Mouse (Mus musculus): ENCODE measurements around the gene Cstf3.
"Not testable (repeated sequence)": the region's sequence is repeated elsewhere in the genome, so short reads cannot be mapped to it uniquely, and the experiment has no call there.

Cstf3 gene

DNA sequence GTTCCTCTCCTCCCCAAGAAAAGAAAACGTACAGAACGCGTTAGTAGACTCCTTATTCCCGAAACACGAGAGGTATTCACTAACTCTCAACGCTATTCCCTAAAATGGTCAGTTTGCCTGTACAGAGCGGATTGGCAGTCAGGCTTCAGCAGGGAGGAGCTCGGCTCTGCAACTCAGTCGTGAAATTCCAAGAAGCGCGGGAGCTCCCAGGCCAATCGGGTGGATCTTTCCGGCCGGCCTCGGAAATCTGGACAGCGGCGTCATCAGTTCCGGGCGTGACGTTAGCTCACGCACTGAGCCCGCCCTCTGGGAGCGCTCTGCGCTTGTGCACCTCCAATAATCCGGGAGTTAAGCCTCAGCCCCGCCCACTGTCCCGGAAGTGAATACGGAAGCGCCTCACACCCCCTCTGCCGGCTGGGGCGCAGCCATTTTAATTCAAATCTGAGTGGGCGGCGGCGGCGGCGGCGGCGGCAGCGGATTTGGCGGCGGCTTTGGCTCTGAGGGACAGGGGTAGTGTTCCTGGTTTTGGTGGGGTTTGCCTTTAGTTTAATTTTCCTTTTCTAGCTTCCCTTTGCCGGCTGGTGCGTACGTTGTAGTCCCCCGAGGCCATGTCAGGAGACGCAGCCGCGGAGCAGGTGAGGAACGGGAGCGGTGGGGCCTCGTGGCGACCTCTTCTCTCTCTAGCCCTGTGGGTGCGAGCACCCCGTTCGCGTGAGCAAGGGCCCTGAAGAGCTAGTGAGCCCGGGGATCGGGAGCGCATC is at the start of gene Cstf3:
TSS of gene Cstf3 (plus strand) at position 456 of the 761 bp plus-strand sequence.
- peak; percentile 81 for DNase-seq (ENCODE audit: extremely low read depth, low read depth, low spot score)

DNA sequence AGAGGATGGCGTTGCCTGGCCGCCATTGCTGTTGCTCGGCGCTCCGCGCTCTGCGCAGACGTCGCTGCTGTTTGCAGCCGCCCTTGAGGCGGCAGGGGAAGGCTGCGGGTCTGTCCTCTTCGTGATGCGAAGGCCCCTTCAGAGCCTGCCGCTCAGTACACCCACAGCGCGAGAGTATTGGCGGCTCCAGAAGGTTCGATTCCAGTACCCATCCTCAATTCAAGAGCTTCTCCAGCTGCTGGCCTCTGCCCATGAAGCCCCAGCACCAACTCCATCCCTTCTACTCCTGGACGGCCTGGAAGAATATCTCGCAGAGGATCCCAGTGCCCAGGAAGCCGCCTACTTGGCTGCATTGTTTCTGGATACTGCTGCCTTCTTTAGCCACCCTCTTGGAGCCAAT is 33.6 kb upstream of the Cstf3 start:
- not testable (repeated sequence) for DNase-seq (ENCODE audit: extremely low read depth, low read depth, low spot score)

DNA sequence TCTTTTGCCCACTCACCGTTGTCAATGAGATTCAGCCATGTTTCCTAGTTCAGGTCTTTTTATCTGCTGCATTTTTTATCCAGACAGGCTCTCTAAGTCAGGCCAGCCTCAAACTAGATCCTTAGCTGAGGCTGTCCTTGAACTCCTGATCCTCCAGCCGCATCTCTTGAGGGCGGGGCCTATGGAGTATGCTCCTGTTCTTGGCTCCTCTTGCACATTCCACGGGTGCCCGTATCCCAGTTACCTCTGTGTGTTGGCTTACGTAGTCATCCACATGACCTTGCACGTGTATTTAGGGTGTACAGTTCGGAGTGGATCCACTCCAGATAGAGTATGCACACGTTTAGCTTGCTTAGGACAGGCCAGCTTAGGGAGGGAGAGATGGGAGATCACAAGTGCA is 32.6 kb upstream of the Cstf3 start:
- DNase-seq (ENCODE audit: extremely low read depth, low read depth, low spot score): no peak

DNA sequence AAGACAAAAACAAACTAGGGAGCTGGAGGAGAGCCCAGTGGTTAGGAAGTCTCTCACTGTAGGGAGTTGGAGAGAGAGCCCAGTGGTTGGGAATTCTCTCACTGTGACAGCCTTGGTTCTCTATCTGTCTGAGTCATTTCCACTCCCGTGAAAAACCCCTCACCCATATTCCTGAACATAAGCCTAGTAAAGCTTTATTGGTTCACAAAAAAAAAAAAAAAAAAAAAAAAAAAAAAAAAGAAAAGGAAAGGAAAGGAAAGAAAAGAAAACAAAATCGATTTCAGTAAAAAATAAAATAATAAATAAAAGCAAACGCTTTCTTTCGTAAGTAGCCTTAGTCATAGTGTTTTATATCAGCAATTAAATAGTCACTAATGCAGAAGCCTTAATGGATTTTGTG is 32.0 kb upstream of the Cstf3 start:
- no peak for DNase-seq (ENCODE audit: extremely low read depth, low read depth, low spot score)

DNA sequence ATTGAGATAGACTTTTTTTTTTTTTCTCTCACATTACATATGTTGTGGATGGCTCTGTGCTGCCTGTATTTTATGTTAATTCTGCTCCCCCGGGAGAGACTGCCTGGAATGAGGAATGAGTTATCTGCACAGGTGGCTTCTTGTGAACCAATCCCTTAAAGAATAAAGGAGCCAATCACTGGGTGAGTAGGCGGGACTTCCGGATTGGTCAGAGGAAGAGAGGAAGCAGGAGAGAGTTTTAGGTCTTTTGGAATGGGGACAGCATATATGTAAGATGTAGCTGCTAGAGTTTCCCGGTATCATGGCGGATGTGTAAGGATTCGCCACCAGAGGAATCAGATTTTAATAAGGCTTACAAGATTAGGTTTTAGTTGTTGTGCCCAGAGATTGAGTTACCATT is 31.4 kb upstream of the Cstf3 start:
- no peak for DNase-seq (ENCODE audit: extremely low read depth, low read depth, low spot score)

DNA sequence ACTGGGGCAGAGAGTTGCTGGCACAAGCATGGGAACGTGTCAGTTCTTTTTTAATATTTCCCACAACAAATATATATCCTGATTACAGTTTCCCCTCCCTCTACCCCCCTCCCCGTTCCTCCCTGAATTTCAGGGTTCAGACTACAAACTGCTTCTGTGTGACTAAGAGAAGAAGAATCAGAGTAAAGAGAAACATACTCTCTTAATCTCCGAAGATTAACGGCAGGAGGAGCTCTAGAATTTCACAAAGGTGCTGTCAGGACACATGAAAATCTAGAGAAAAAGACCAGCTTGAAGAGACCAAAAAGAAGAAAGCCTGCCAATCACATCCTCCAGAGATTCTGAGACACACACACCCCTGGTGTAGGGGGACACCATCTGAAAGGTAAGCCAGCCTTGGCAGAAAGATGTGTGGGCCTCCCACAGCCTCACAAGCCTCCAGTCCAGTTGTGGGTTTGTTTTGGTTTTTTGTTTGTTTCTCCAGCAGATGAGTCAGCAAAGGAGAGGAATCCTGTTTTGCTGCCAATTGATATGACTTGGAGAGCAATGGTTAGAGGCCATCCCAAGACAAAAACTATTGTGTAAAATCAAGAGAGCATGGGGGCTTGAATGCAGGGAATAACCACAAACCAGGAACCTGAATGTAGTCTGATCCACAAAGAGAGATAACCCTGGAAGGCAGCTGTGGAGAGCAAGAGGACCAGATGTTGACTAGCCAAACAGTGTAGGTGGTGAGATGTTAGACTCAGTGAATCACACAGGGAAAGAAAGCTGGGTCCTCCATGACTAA is 30.5 kb upstream of the Cstf3 start:
- no peak for DNase-seq (ENCODE audit: extremely low read depth, low read depth, low spot score)

DNA sequence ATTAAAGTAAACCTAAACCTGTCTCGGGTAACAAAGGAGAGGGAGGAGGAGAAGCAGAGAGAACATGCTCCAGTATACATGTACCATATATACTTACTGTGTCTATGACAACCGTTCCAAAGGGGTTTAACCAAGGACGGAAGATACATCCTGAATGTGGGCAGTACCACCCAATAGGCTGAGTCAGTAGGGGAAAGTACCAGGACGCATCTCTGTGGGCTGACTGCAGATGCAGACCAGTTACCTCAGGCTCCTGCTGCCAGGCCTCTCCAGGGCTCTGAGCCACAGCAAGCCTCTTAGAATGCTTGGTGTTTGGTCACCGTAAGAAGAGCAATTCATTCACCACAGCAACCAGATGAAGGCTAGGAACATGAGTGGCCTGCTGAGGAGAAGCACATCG is 28.9 kb upstream of the Cstf3 start:
- DNase-seq (ENCODE audit: extremely low read depth, low read depth, low spot score): no peak

DNA sequence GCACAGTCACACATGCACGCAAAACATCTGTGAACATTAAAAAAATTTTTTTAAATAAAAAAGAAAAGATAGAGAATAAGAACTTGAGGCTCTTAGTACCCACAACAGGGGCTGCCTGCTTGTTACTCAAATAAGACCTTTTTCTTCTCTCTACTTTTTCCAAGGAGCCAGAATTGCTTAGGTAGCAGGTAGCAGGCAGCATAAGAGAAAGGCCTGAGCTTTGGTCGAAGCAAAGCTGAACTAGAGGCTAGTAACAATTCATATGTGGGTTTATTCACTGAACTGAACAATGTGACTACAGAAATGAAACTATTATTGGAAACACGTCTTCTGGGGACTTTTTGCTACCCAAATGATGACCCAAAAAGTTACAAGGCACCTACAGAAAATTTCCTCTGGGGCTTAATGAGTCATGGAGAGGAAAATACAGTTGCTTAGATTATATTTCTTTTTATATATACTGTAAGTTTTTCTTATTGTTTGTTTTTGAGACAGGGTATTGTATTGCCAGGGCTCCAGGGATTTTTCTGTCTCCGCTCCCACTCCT is 28.3 kb upstream of the Cstf3 start:
- DNase-seq (ENCODE audit: extremely low read depth, low read depth, low spot score): no peak

DNA sequence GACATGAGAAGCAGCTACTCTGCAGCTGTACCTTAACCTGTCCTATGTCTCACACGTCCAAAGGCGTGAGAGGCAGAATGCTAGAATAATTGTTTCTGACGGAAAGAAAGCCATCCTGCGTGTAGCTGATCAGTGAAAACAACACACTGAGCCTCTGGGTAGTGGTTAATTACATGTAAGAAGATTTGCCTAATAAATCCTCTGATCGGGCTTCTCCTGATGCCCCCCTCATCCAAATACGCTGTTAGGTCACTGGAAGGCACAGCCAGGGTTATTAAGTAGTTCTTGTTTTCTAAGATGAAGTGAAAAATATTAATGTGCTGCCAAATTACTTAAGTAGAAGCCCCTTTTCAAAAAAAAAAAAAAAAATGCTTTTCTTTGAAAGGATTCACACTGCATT is 18.3 kb upstream of the Cstf3 start:
- no peak for DNase-seq (ENCODE audit: extremely low read depth, low read depth, low spot score)

DNA sequence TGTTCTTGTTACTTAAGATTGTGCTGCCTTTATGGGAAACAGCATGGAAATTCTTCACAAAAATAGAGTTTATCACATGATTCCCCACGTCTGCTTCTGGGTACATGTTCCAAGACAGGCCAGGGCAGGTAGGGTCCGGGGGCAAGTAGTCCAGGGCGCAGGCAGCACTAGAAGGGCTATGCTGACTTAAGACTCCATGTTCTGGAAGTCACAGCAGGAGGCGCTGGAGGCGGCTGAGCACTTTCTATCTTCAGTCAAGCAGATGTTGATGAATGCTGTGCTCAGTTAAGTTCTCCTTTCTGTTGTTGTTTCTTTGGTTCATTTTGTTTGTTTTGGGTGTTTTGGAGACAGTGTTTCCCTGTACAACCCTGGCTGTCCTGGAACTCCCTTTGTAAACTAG is 14.1 kb upstream of the Cstf3 start:
- no peak for DNase-seq (ENCODE audit: extremely low read depth, low read depth, low spot score)

DNA sequence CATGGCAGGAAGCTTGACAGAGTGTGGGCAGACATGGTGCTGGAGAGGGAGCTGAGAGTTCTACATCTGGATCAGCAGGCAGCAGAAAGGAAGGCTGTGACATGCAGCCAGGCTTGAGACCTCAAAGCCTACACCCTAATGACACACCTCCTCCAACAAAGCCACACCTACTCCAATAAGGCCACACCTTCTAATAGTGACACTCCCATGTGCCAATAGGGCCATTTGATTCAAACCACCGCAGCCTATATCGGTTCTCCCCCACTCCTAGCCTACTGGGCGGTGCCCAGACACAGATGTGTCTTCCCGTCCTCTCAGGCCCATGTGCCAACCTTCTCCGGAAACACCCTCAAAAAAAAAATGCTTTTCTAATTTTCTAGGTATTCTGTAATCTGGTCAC is 12.3 kb upstream of the Cstf3 start:
- no peak for DNase-seq (ENCODE audit: extremely low read depth, low read depth, low spot score)

DNA sequence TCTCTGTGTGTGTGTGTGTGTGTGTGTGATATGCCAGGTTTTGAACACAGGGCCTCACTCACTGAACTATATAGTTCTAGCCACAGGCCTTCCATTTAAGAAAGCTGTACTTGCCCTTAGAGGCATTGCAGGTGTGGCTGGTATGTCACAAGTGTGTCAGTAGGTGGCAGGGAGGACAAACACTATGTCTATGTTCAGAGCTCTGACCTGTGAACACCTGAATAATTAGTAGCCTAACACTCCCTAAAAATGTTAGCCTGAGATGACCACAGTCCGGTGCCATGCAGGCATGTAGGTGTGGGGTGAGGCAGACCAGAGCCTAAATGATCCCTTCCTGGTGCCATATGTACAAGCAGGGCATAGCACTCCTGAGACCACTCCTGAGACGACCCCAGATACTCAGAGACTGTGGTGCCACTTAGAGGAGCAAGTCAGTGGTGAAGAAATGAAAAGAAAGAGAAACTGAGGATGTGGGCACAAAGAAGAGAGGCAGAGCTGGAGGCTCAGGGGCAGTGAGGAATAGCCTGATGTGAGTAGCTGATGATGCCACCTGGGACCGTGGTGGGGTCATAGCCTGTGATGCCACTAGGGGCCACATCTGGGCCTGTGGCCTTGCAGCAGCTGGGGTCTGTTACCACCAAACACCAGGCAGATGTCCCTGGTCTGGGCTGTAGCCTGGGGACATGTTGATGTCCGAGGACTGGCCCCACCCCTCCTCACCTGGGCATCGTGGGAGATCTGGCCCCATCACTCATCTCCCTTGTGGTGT is 11.3 kb upstream of the Cstf3 start:
- DNase-seq (ENCODE audit: extremely low read depth, low read depth, low spot score): no peak

DNA sequence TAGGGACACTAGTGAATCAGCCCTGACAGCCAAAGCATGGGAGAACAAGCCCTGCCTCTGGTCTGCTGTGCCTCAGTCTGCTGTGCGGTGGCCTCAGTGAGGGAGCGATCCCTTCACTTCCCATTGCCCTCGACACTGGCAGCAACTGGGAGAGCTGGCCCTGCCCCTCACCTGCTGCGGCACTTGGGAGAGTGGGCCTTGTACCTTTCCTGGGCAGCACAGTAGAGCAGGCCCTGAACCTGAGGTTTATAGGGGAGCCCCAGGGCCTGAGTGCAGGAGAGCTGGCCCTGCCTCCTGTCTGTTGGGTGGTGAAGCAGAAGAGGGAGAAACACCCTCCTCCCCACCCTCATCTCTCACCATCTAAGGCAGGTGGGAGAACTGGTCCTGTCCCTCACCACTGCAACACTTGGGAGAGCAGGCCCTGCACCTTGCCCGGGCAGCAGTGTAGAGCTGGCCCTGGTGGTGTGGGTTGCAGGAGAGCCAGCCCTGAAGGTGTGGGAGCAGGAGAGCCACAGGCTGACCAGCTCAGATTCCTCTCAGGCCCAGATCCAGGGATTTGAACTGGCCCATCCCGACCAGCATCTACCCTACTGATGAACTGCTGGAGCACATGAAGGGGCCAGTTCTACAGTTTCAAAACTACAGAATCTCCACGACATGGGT is 10.4 kb upstream of the Cstf3 start:
- DNase-seq (ENCODE audit: extremely low read depth, low read depth, low spot score): no peak

DNA sequence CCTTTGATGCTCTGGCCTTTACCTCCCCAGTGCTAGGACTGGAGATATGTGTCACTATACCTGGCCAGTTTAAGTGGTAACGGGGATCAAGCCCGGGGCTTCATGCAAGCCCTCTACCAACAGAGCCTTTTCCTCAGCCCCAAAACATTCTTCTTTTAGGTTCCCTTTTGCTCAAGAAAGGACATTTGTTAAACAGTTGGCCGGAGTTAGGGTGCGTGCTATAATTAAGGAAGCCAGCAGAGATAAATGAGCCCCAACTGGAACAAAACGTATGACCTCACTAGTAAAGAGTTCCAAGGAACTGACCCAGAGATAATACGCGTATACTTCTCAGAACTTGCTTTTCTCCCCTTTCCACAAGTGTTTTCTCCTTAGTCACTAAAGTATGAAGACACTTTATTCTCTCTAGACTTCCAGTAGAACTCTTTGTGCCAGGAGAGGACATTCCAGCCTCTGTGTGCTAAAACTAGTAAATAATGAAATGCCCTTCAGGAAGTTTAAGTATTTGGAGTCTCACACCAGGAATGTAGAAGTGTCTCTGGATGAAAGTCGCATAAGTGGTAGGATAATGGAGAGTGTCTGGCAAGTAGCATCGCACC is 8.9 kb upstream of the Cstf3 start:
- no peak for DNase-seq (ENCODE audit: extremely low read depth, low read depth, low spot score)

DNA sequence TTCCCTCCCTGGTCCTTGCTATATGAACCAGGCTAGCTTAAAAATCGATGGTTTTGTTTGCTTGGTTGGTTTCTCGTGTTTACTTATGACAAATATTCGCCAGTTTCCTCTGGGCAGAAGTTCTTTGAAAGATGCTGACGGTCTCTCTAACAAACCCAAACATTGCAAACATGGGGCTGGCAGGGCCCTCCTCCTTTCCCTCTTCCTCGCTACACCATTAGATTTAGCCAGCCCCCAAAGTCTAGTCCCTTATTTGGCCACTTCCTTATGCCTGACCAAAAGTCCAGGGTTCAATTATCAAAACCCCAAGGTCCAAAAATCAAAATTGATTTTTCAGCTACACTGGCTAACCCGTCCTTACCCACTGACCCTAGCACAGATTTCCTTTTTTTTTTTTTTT is 7.3 kb upstream of the Cstf3 start:
- no peak for DNase-seq (ENCODE audit: extremely low read depth, low read depth, low spot score)

DNA sequence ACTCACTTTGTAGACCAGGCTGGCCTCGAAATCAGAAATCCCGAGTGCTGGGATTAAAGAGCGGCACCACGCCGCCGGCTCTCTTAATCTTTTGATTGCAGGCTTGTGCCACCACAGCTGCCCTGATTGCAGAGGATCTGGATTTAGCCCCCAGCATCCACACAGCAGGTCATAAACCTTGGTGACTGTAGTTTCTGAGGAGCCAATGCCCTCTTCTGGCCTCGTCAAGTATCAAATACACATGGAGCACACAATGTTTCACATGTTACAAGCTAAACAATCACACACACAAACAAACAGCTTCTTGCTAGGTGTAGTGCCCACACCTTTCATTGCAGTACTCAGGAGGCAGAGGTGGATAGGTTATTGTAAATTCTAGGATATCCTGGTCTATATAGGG is 6.1 kb upstream of the Cstf3 start:
- DNase-seq (ENCODE audit: extremely low read depth, low read depth, low spot score): no peak

DNA sequence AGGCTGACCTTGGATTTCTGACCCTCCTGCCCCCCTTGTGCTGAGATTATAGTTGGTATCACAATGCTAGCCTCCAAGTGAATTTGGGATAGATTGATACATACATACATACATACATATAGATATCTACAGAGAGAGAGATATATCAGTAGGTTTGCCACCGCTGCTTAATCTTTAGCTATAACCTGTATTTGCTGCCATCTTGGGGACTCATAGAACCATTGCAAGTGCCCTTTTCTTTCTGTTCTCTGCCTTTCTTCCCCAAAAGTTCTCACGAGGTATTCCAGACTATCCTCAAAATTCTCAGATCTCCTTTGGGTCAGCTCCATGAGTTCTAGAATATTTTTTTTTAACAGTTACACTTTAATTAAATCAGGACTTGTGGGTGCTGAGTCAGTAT is 4.7 kb upstream of the Cstf3 start:
- DNase-seq (ENCODE audit: extremely low read depth, low read depth, low spot score): no peak

DNA sequence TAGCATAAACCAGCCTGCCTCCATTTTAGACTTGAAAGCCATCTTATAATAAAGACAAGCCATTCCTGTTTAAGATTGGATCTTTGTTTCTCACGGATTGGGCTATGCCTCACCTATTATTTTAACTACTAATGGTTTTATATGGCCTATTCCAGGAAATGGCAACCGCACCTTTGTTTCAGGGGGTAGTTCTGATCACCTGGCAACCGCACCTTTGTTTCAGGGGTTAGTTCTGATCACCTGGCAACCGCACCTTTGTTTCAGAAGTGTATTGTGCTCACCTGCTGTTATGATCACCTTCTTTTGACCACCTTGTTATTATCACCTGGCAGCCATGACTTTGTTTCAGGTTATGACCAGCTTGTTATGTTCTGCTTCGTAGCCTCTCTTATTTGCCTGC is 1.8 kb upstream of the Cstf3 start:
- DNase-seq (ENCODE audit: extremely low read depth, low read depth, low spot score): no peak

DNA sequence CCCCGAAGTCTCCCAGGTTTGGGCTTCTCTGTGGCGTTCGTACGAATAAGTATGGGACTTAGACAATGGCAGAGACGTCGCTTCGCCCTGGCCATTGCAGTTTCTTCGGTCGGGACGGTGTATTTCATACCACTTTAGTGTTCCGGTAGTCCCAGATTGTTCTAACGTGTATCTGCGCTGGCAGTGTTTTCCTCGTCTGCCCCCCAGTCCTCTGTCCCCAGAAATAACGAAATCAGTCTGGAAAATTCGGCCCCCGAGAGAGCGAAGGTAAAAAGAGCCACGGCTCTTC is 450 bp downstream of the Cstf3 start:
- DNase-seq (ENCODE audit: extremely low read depth, low read depth, low spot score): no peak

DNA sequence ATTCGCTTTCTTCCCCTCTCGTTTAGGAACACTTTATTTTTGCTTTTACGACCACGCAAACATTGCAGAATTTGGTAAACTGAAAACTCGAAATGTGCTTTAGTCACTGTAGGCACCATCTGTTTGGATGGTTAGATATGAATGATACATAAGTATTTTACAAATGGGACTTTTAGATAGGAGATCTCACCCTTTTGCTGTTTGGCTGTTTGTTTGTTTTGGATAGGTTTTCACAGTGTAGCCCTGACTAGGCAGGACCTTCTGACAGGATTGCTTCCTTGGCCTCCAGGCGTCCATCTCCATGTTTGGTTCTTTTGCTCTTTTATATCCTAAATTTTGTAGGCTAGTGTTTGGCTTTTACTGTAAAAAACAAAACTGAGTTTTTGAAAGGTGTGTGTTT is 818 bp downstream of the Cstf3 start:
- DNase-seq (ENCODE audit: extremely low read depth, low read depth, low spot score): no peak

DNA sequence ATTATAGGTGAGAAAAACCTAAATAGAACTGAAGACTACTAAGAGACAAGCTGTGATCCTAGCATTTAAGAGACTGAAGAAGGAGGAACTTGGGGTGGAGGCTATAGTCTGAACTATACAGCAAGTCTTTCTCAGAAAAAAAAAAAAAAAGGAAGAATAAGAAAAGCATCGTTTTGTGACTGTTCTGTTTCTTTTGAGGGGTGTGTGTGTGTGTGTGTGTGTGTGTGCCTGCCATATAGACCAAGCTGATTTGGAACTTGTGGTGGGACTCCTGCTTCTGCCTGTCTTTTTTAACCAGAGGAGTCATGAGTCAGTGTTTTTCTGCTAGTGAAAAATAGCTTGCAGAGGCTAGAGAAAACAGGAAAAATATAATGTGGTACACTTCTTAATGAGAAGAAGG is 4.7 kb downstream of the Cstf3 start:
- no peak for DNase-seq (ENCODE audit: extremely low read depth, low read depth, low spot score)

Data from fat pad, adult 2 months (tissue).